Mouse (Mus musculus) cortical plate, adult 2 months (tissue): ENCODE results near the gene Tmem206.

Experiments
- CTCF ChIP-seq: fragments of 200-500 bp; IDR thresholded peaks from 2 replicates; pipeline ENCODE4 v1.5.1; 2011; ENCODE audit warnings: mild to moderate bottlenecking, control low read depth, low read length; ENCODE audit not compliant: insufficient read depth; ENCODE audit errors: extremely low read depth
- POLR2A ChIP-seq: fragments of 200-500 bp; IDR thresholded peaks from 2 replicates; pipeline ENCODE4 v1.6.1; 2011; ENCODE audit warnings: mild to moderate bottlenecking, low read length, control low read depth; ENCODE audit not compliant: insufficient read depth; ENCODE audit errors: extremely low read depth

DNA sequence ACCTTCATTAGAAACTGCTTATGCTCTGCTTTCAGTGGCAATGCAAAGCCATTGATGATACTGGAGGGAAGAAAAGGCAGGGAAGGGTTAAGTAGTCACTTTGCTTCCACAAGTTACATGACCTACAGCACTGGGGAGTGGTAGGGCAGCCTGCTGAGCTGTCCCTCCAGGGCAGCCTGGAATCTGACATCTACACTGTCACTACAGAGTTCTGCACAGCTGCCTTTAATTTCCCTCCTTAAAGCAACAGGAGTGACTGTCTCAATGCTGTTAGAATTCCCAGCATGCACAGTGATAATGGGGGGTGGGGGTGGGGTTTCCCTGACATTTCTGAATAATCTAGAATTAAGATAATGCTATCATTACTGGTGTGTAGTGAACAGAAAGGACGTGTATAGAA lies 31.2 kb downstream of the Tmem206 start:
- no peak for TF ChIP-seq POLR2A
- no peak for TF ChIP-seq CTCF
